Mouse (Mus musculus) hindbrain, embryonic 15.5 days (tissue): ENCODE data around the gene Lrrc8d. TPM values are rescaled to one million over a fixed set of nuclear protein-coding genes. Genes with fewer than 3 reads are reported as not detected.

Experiments
- ATAC-seq: fragments of 200-750 bp; cut with Nextera tagmentation; 2 replicates; pipeline ENCODE4 v1.8.0; 2017; ENCODE audit warnings: low read depth, moderate number of reproducible peaks, moderate TSS enrichment; ENCODE audit not compliant: low FRiP score
- H3K27ac ChIP-seq: fragments of 300-500 bp; sonication (generic); replicated peaks from 2 replicates; pipeline ENCODE4 v1.5.1; 2015; ENCODE audit warnings: mild to moderate bottlenecking, inconsistent platforms
- H3K27me3 ChIP-seq: fragments of 300-500 bp; sonication (generic); 2 replicates; pipeline ENCODE4 v1.6.1; 2015; ENCODE audit warnings: control low read depth, inconsistent platforms
- H3K36me3 ChIP-seq: fragments of 300-500 bp; sonication (generic); 2 replicates; pipeline ENCODE4 v1.6.1; 2015; ENCODE audit warnings: control low read depth, inconsistent platforms
- H3K4me1 ChIP-seq: fragments of 300-500 bp; sonication (generic); replicated peaks from 2 replicates; pipeline ENCODE4 v1.6.1; 2015; ENCODE audit warnings: control low read depth, inconsistent platforms
- H3K4me2 ChIP-seq: fragments of 300-500 bp; sonication (generic); 2 replicates; pipeline ENCODE4 v1.6.1; 2015; ENCODE audit warnings: moderate library complexity, mild to moderate bottlenecking, inconsistent platforms
- H3K4me3 ChIP-seq: fragments of 300-500 bp; sonication (generic); 2 replicates; pipeline ENCODE4 v1.5.1; 2015; ENCODE audit warnings: mild to moderate bottlenecking, inconsistent platforms
- H3K9ac ChIP-seq: fragments of 300-500 bp; sonication (generic); 2 replicates; pipeline ENCODE4 v1.6.1; 2015; ENCODE audit warnings: inconsistent platforms
- H3K9me3 ChIP-seq: fragments of 300-500 bp; sonication (generic); 2 replicates; pipeline ENCODE4 v1.6.1; 2016; ENCODE audit warnings: control low read depth, inconsistent platforms
- WGBS: fragments of 180-500 bp; shearing (Covaris S2); methylation state at CpG from one replicate; pipeline ENCODE4 v1.1.7; 2015; 5-methylcytosine and 5-hydroxymethylcytosine counted together
- polyA plus RNA-seq: library from polyadenylated mRNA; unstranded; fragments of >200 nt; fragmentation: Nextera tagmentation; extraction: Ambion mirVana; gene quantifications from 2 replicates; pipeline ENCODE4 v1.2.1, GENCODE M21; 2015

The Lrrc8d gene
- polyA plus RNA-seq, 1 experiment from 2014 or later, result 35.6 TPM

GRCm38 (mm10) chr5:105704573-105704972 is 4.8 kb downstream of the Lrrc8d start:
- peak overlapping the region; percentile 24; the same call in 1 of the 2 replicates for H3K27ac ChIP-seq
- WGBS, result 33% methylated on average over 9 of the region's 9 CpGs
- H3K4me1 ChIP-seq, result peaks cover 54% of the 10 kb centered on the region

DNA sequence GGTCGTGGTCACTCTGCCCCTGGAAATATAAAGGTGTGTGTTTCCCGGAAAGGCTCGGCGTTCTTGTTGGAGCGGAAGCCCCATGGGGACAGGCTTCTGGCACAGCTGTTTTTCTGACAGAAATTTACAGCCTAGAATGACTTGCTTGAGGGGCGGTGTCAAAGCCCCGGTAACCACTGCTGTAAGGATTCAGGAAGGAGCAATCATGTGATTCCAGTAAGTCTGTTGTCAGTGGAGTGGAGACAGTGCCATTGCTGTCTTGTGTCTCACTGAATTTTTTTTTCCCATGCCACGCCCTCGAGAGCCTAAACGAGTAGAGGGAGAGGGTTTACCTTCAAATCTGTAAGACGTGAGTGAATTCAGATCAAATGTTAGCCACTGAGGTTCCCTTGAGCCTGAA is 6.9 kb downstream of the Lrrc8d start:
- Histone ChIP-seq H3K36me3 (no peaks in the 10 kb centered on the region), H3K9ac (no peak overlapping the region), H3K4me1 (peaks cover 57% of the 10 kb centered on the region), H3K4me2 (no peak overlapping the region), H3K27ac (no peak overlapping the region), H3K27me3 (no peaks in the 10 kb centered on the region), H3K4me3 (no peak overlapping the region), H3K9me3 (no peaks in the 10 kb centered on the region)
- no peak for ATAC-seq
- WGBS, result 75% methylated on average over 11 of the region's 11 CpGs

More at GRCm38 (mm10) chr5:105704573-105704972, 4.8 kb downstream of the Lrrc8d start:
- no peak overlapping the region for H3K4me3 ChIP-seq
- no peaks in the 10 kb centered on the region for H3K9me3 ChIP-seq
- no peak for ATAC-seq
- H3K9ac ChIP-seq, result no peak overlapping the region
- H3K36me3 ChIP-seq, result no peaks in the 10 kb centered on the region
- no peaks in the 10 kb centered on the region for H3K27me3 ChIP-seq
- no peak overlapping the region for H3K4me2 ChIP-seq

- H3K27ac ChIP-seq, result no peak overlapping the region
- 91% methylated on average over 5 of the region's 5 CpGs for WGBS
- no peaks in the 10 kb centered on the region for H3K27me3 ChIP-seq
- H3K9me3 ChIP-seq, result no peaks in the 10 kb centered on the region
- H3K36me3 ChIP-seq, result no peaks in the 10 kb centered on the region
- peaks cover 43% of the 10 kb centered on the region for H3K4me1 ChIP-seq
- no peak overlapping the region for H3K4me2 ChIP-seq
- no peak overlapping the region for H3K9ac ChIP-seq
- no peak for ATAC-seq
- no peak overlapping the region for H3K4me3 ChIP-seq
Measured at GRCm38 (mm10) chr5:105708276-105708675, 8.5 kb downstream of the Lrrc8d start.

- Histone ChIP-seq H3K4me1 (peaks cover 25% of the 10 kb centered on the region), H3K9me3 (no peaks in the 10 kb centered on the region), H3K27ac (no peak overlapping the region), H3K36me3 (no peaks in the 10 kb centered on the region), H3K4me2 (no peak overlapping the region), H3K27me3 (no peaks in the 10 kb centered on the region), H3K9ac (no peak overlapping the region), H3K4me3 (no peak overlapping the region)
- WGBS, result 86% methylated on average over 7 of the region's 7 CpGs
- ATAC-seq, result no peak
Measured at GRCm38 (mm10) chr5:105710473-105710872, 10.7 kb downstream of the Lrrc8d start.

- no peaks in the 10 kb centered on the region for H3K27me3 ChIP-seq
- H3K4me3 ChIP-seq, result no peak overlapping the region
- no peak for ATAC-seq
- H3K4me1 ChIP-seq, result peaks cover 45% of the 10 kb centered on the region
- H3K27ac ChIP-seq, result no peak overlapping the region
- H3K9me3 ChIP-seq, result no peaks in the 10 kb centered on the region
- H3K9ac ChIP-seq, result no peak overlapping the region
- 87% methylated on average over 6 of the region's 6 CpGs for WGBS
- no peak overlapping the region for H3K4me2 ChIP-seq
- H3K36me3 ChIP-seq, result no peaks in the 10 kb centered on the region
Measured at GRCm38 (mm10) chr5:105714446-105714845, 14.7 kb downstream of the Lrrc8d start.

DNA sequence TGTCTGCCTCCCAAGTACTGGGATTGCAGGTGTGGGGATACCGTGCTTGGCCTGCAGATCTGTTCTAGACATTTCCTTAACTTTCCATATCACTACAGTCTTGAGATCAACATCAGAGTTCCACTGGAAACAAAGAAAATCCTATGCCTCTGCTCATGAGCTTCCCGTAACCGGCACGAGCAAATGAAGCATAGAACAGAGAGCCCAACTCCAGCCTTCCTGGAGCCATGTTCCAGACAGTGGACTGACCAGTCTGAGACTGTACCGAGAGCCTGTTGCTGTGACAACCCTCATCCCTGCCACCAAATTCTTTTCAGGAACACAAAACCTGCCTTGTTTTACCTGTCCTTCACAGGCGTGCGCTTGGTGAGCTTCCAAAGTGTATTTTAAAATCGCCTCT is 15.3 kb downstream of the Lrrc8d start:
- H3K27ac ChIP-seq, result peak overlapping the region; percentile 69
- H3K4me2 ChIP-seq, result peak overlapping the region; percentile 14; the same call in 1 of the 2 replicates
- peaks cover 45% of the 10 kb centered on the region for H3K4me1 ChIP-seq
- no peaks in the 10 kb centered on the region for H3K36me3 ChIP-seq
- no peak overlapping the region for H3K4me3 ChIP-seq
- ATAC-seq, result peak; percentile 46; the same call in 1 of the 2 replicates
- H3K9ac ChIP-seq, result no peak overlapping the region
- 78% methylated on average over 8 of the region's 8 CpGs for WGBS
- no peaks in the 10 kb centered on the region for H3K9me3 ChIP-seq
- H3K27me3 ChIP-seq, result no peaks in the 10 kb centered on the region

DNA sequence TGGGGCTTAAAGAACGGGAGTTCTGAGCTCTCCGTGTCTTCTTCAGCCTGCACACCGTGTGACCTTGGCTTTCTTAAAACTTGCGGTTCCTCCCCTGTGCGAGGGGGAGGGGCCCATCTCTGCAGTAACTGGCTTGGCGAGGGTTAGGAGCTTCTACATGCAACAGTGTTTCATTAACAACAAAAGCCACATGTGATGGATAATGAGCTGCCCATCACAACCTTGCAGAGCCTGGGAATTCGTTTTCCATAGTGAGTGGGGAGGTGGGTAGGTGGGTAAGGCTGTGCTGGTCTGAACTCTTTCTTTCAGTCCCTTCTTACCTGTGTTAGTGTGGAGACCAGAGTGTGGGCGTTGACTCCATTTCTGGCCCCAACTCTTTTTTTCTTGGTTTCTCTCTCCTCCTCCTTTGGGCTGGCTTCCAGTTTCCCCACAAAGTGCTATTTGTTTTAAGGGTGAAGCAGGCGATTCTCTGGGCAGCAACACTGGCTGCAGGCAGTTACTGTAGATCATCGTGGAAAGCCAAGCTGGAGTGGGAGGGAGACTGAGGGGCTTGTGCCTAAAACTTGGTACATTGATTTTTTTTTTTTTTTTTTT is 15.9 kb downstream of the Lrrc8d start:
- Histone ChIP-seq H3K4me3 (no peak overlapping the region), H3K9ac (no peak overlapping the region), H3K9me3 (no peaks in the 10 kb centered on the region), H3K27ac (peak overlapping the region; percentile 69), H3K27me3 (no peaks in the 10 kb centered on the region), H3K4me2 (peak overlapping the region; percentile 14; the same call in 1 of the 2 replicates), H3K36me3 (0 out of 2 replicates have a peak, but pooled peaks cover 3% of the 10 kb centered on the region), H3K4me1 (peaks cover 41% of the 10 kb centered on the region)
- 38% methylated on average over 10 of the region's 10 CpGs for WGBS
- peak; percentile 50; the same call in 1 of the 2 replicates for ATAC-seq

DNA sequence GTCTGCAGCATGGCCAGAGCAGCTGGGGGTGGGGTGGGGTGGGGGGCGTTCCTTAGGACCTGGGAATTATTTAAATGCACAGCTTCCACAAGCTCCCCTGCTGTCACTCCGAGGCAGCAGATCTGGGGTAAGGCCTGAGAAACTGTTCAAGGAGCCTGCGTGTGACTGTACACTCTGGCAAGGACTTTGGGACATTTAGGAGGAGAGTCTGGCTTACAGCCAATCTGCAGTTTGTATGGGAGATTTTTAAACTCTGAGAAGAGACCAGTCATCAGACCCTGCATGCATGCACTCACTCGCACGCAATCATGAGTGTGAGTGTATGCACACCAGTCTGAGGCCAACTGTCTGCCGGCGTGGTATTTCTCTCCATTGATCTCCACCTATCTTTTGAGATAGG is 17.5 kb downstream of the Lrrc8d start:
- H3K9ac ChIP-seq, result no peak overlapping the region
- H3K4me3 ChIP-seq, result no peak overlapping the region
- no peaks in the 10 kb centered on the region for H3K9me3 ChIP-seq
- no peak for ATAC-seq
- 0 out of 2 replicates have a peak, but pooled peaks cover 3% of the 10 kb centered on the region for H3K36me3 ChIP-seq
- peaks cover 40% of the 10 kb centered on the region for H3K4me1 ChIP-seq
- peak overlapping the region; percentile 37; the same call in 1 of the 2 replicates for H3K27ac ChIP-seq
- H3K4me2 ChIP-seq, result no peak overlapping the region
- no peaks in the 10 kb centered on the region for H3K27me3 ChIP-seq
- 53% methylated on average over 7 of the region's 7 CpGs for WGBS

GRCm38 (mm10) chr5:105718138-105718670 is 18.4 kb downstream of the Lrrc8d start:
- 0 out of 2 replicates have a peak, but pooled peaks cover 3% of the 10 kb centered on the region for H3K36me3 ChIP-seq
- no peak for ATAC-seq
- no peak overlapping the region for H3K4me2 ChIP-seq
- no peak overlapping the region for H3K4me3 ChIP-seq
- 62% methylated on average over 11 of the region's 11 CpGs for WGBS
- H3K27me3 ChIP-seq, result no peaks in the 10 kb centered on the region
- H3K9ac ChIP-seq, result no peak overlapping the region
- H3K9me3 ChIP-seq, result no peaks in the 10 kb centered on the region
- H3K27ac ChIP-seq, result peak overlapping the region; percentile 37; the same call in 1 of the 2 replicates
- peaks cover 40% of the 10 kb centered on the region for H3K4me1 ChIP-seq

DNA sequence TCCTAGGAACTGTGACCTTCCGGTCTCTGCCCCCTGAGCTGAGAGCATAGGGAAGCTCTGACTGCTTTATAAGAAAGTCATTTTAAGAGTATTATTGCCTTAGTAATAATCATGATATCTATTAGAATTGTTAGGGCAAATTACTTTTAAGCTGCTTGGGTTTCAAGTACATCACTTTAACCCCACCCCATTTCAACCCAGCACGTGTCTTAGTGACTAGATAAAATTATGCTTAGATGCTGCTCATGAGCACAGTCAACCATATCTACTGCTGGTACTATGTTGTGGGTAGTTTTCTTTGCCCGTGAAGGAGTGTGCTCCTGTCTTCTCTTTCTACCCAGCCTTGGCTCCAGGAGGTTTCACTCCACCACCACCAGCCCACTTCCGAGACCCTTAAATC is 21.5 kb downstream of the Lrrc8d start:
- H3K27me3 ChIP-seq, result no peaks in the 10 kb centered on the region
- 0 out of 2 replicates have a peak, but pooled peaks cover 3% of the 10 kb centered on the region for H3K36me3 ChIP-seq
- H3K9ac ChIP-seq, result no peak overlapping the region
- H3K27ac ChIP-seq, result no peak overlapping the region
- peaks cover 35% of the 10 kb centered on the region for H3K4me1 ChIP-seq
- no peak for ATAC-seq
- 91% methylated on average over 4 of the region's 4 CpGs for WGBS
- H3K4me2 ChIP-seq, result no peak overlapping the region
- H3K4me3 ChIP-seq, result no peak overlapping the region
- no peaks in the 10 kb centered on the region for H3K9me3 ChIP-seq

- no peak overlapping the region for H3K4me3 ChIP-seq
- H3K36me3 ChIP-seq, result 0 out of 2 replicates have a peak, but pooled peaks cover 3% of the 10 kb centered on the region
- H3K9me3 ChIP-seq, result no peaks in the 10 kb centered on the region
- WGBS, result 81% methylated on average over 11 of the region's 11 CpGs
- H3K9ac ChIP-seq, result no peak overlapping the region
- H3K4me1 ChIP-seq, result peaks cover 20% of the 10 kb centered on the region
- no peak overlapping the region for H3K27ac ChIP-seq
- ATAC-seq, result no peak
- no peaks in the 10 kb centered on the region for H3K27me3 ChIP-seq
- H3K4me2 ChIP-seq, result no peak overlapping the region
Measured at GRCm38 (mm10) chr5:105722807-105723206, 23.0 kb downstream of the Lrrc8d start.

GRCm38 (mm10) chr5:105730193-105730831 is 30.5 kb downstream of the Lrrc8d start:
- H3K4me1 ChIP-seq, result peaks cover 18% of the 10 kb centered on the region
- H3K9ac ChIP-seq, result no peak overlapping the region
- peaks cover 4% of the 10 kb centered on the region; the same call in 1 of the 2 replicates for H3K36me3 ChIP-seq
- 87% methylated on average over 6 of the region's 6 CpGs for WGBS
- ATAC-seq, result no peak
- no peak overlapping the region for H3K4me3 ChIP-seq
- no peak overlapping the region for H3K4me2 ChIP-seq
- no peak overlapping the region for H3K27ac ChIP-seq
- H3K9me3 ChIP-seq, result no peaks in the 10 kb centered on the region
- H3K27me3 ChIP-seq, result no peaks in the 10 kb centered on the region
